11 mouse cellular contexts compared by ENCODE assay signal in genomic region chr4:53339125-53340020, GRCm38 (mm10).
DNase-seq lines count a peak whose midpoint lies in the region; ATAC-seq lines count a peak whose summit lies in the region.
"Had no signal": no experiment of that assay in that cellular context is flagged by ENCODE, and none has a peak within 500 bp of the region (broad histone marks: within the 10 kb centered on the region; RNA-seq: fewer than 3 reads in every experiment).

No protein-coding gene starts in this region.

- 46% methylated on average over 12 of the region's 12 CpGs for WGBS in lung, embryonic 16.5 days

- ATAC-seq in lung, embryonic 16.5 days (ENCODE audit: low read depth), result peak; percentile 69
- ATAC-seq: midbrain, embryonic 16.5 days had no signal

- no peak overlapping the region for H3K4me2 ChIP-seq in lung, embryonic 16.5 days (ENCODE audit: low read depth, low read length)

- no peak overlapping the region for H3K4me3 ChIP-seq in lung, embryonic 16.5 days (ENCODE audit: low read length)

- peak overlapping the region; percentile 55; the same call in 1 of the 2 replicates for H3K27ac ChIP-seq in lung, embryonic 16.5 days (ENCODE audit: low read length)

- peaks cover 13% of the 10 kb centered on the region for H3K4me1 ChIP-seq in lung, embryonic 16.5 days (replicated peaks; ENCODE audit: control insufficient read depth, insufficient read depth, low read length)

- peak; percentile 22 for DNase-seq in embryo, embryonic 10.5 days (ENCODE audit: low spot score)
- no peak for DNase-seq in embryo, embryonic 9.5 days (ENCODE audit: extremely low spot score)
- DNase-seq in lung, adult 18-20 months, result no peak
- DNase-seq in heart, postnatal 10 days, result peak; percentile 47 to 55
- DNase-seq in retina, postnatal 1 day, result peak; percentile 62
- no peak for DNase-seq in liver
- no peak for DNase-seq in cerebellum, adult 9-10 months
- DNase-seq: B cell, adult 2 months; right cerebral cortex, postnatal 25 days had no signal

- H3K9me3 ChIP-seq in lung, embryonic 16.5 days (ENCODE audit: control insufficient read depth, low read length), result 0 out of 2 replicates have a peak, but pooled peaks cover 2% of the 10 kb centered on the region

- no peak overlapping the region for H3K9ac ChIP-seq in lung, embryonic 16.5 days (ENCODE audit: low read length)

- no peaks in the 10 kb centered on the region for H3K36me3 ChIP-seq in lung, embryonic 16.5 days (ENCODE audit: control insufficient read depth, insufficient read depth, low read length)

- intact Hi-C loops in heart, postnatal 10 days (cut with DNase I), result loop anchor here (5.0 kb wide), 1 partner anchor 122 kb away; no protein-coding TSS in a partner anchor

- H3K27me3 ChIP-seq in lung, embryonic 16.5 days (ENCODE audit: control insufficient read depth, insufficient read depth, low read depth, low read length), result no peaks in the 10 kb centered on the region

Comparison
In these comparisons a context has a peak if more than half of its experiments do, and no peak if none do; other contexts are left out.
1. DNase-seq: peak in embryo, embryonic 10.5 days (single experiment), heart, postnatal 10 days (2 of 2) and retina, postnatal 1 day (single experiment); none in embryo, embryonic 9.5 days (single experiment), lung, adult 18-20 months (0 of 2), liver (single experiment) and cerebellum, adult 9-10 months (single experiment).